Mouse (Mus musculus) neural tube, embryonic 13.5 days (tissue): Measurements from ENCODE around the gene Pcca. TPM values are rescaled to one million over a fixed set of nuclear protein-coding genes. Genes with fewer than 3 reads are reported as not detected.

Experiments
- ATAC-seq: fragments of 200-750 bp; cut with Nextera tagmentation; 2 replicates; pipeline ENCODE4 v1.8.0; 2017; ENCODE audit warnings: low read depth, mild to moderate bottlenecking, moderate TSS enrichment, moderate library complexity
- H3K27ac ChIP-seq: fragments of 300-500 bp; sonication (generic); replicated peaks from 2 replicates; pipeline ENCODE4 v1.5.1; 2015; ENCODE audit warnings: moderate library complexity, mild to moderate bottlenecking, inconsistent platforms
- H3K27me3 ChIP-seq: fragments of 300-500 bp; sonication (generic); 2 replicates; pipeline ENCODE4 v1.6.1; 2015; ENCODE audit warnings: mild to moderate bottlenecking, inconsistent platforms
- H3K36me3 ChIP-seq: fragments of 300-500 bp; sonication (generic); 2 replicates; pipeline ENCODE4 v1.6.1; 2015; ENCODE audit warnings: mild to moderate bottlenecking, inconsistent platforms
- H3K4me1 ChIP-seq: fragments of 300-500 bp; sonication (generic); replicated peaks from 2 replicates; pipeline ENCODE4 v1.6.1; 2015; ENCODE audit warnings: inconsistent platforms
- H3K4me2 ChIP-seq: fragments of 300-500 bp; sonication (generic); 2 replicates; pipeline ENCODE4 v1.6.1; 2015; ENCODE audit warnings: inconsistent platforms, mild to moderate bottlenecking, moderate library complexity
- H3K4me3 ChIP-seq: fragments of 300-500 bp; sonication (generic); 2 replicates; pipeline ENCODE4 v1.5.1; 2015; ENCODE audit warnings: mild to moderate bottlenecking, inconsistent platforms
- H3K9ac ChIP-seq: fragments of 300-500 bp; sonication (generic); 2 replicates; pipeline ENCODE4 v1.6.1; 2015; ENCODE audit warnings: moderate library complexity, mild to moderate bottlenecking, inconsistent platforms
- H3K9me3 ChIP-seq: fragments of 300-500 bp; sonication (generic); 2 replicates; pipeline ENCODE4 v1.6.1; 2016; ENCODE audit warnings: inconsistent platforms
- WGBS: fragments of 180-500 bp; shearing (Covaris S2); methylation state at CpG from one replicate; pipeline ENCODE4 v1.1.7; 2015; 5-methylcytosine and 5-hydroxymethylcytosine counted together
- polyA plus RNA-seq: library from polyadenylated mRNA; unstranded; fragments of >200 nt; fragmentation: Nextera tagmentation; extraction: Ambion mirVana; gene quantifications from 2 replicates; pipeline ENCODE4 v1.2.1, GENCODE M21; 2015

The Pcca gene
- polyA plus RNA-seq, 1 experiment from 2014 or later: 28.2 TPM

DNA sequence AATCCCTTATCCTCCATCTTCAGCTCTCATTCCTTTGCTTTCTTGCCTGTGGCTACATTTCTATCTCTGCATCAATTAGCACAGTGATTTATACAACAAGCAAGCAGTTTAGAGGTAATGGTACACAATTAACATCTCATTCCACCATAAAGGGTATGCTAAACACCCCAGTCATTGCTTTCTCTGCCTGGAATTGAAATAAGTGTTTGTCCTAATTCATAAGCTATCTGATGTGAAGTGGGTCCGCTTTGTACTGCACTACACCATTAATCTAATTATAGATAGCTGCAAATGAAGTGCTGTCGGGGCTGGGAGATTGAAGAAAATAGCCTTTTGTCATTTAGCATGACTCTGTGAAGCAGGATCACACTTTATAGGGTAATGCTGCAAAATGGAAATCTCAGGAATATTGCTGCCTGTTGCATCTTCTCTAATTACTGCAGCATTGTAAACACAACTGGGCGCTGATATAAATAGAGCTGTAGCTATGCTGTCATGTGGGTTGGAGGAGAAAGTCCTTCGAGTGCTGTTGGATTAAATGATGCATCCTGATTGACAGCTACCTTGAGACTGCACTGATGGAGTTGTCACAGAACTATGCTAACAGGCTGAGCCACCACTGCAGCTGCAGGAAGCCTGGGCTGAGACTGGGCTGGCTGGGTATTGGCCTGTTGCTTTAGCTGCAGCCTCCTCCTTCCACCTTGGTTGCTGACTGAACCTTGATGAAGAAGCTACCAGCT, 337.9 kb downstream of the Pcca start:
- Histone ChIP-seq H3K9ac (no peak overlapping the region), H3K27ac (no peak overlapping the region), H3K4me3 (no peak overlapping the region), H3K4me2 (no peak overlapping the region), H3K36me3 (no peaks in the 10 kb centered on the region), H3K4me1 (peaks cover 59% of the 10 kb centered on the region), H3K9me3 (no peaks in the 10 kb centered on the region), H3K27me3 (peaks cover 22% of the 10 kb centered on the region)
- WGBS: 18% methylated on average over 4 of the region's 4 CpGs
- peak; percentile 64 for ATAC-seq

DNA sequence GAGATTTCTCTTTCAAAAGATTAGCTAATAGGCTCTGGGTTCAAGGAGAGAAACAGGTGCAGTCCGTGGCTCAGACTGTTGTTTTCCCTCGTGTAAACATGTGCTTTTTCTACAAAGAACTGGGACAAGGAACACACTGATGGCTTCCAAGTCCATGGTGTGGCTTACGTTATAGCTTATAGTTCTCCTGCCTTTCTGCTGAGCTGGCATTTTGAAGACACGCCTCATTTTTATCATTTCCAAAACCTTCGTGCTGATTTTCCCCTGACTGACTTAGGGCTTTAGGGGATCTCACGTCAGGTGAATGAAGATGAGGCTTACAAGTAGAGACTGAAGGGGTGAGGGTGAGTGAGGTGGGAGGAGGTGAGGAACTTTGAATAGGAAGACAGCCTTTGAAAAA, 338.5 kb downstream of the Pcca start:
- no peak for ATAC-seq
- no peaks in the 10 kb centered on the region for H3K9me3 ChIP-seq
- no peak overlapping the region for H3K9ac ChIP-seq
- peaks cover 22% of the 10 kb centered on the region for H3K27me3 ChIP-seq
- 80% methylated on average over 6 of the region's 6 CpGs for WGBS
- no peaks in the 10 kb centered on the region for H3K36me3 ChIP-seq
- no peak overlapping the region for H3K4me3 ChIP-seq
- H3K27ac ChIP-seq: no peak overlapping the region
- H3K4me1 ChIP-seq: peaks cover 59% of the 10 kb centered on the region
- no peak overlapping the region for H3K4me2 ChIP-seq

GRCm38 (mm10) chr14:122875056-122875455, 340.9 kb downstream of the Pcca start:
- H3K36me3 ChIP-seq: no peaks in the 10 kb centered on the region
- no peak for ATAC-seq
- H3K27ac ChIP-seq: peak overlapping the region; percentile 52
- no peak overlapping the region for H3K4me2 ChIP-seq
- H3K9ac ChIP-seq: peak overlapping the region; percentile 52; the same call in 1 of the 2 replicates
- 45% methylated on average over 8 of the region's 8 CpGs for WGBS
- no peak overlapping the region for H3K4me3 ChIP-seq
- peaks cover 54% of the 10 kb centered on the region for H3K4me1 ChIP-seq
- H3K9me3 ChIP-seq: no peaks in the 10 kb centered on the region
- H3K27me3 ChIP-seq: peaks cover 22% of the 10 kb centered on the region

GRCm38 (mm10) chr14:122875636-122876035, 341.5 kb downstream of the Pcca start:
- no peaks in the 10 kb centered on the region for H3K36me3 ChIP-seq
- peak overlapping the region; percentile 52 for H3K27ac ChIP-seq
- peaks cover 26% of the 10 kb centered on the region for H3K27me3 ChIP-seq
- peaks cover 54% of the 10 kb centered on the region for H3K4me1 ChIP-seq
- ATAC-seq: peak; percentile 37; the same call in 1 of the 2 replicates
- H3K4me3 ChIP-seq: no peak overlapping the region
- 29% methylated on average over 6 of the region's 6 CpGs for WGBS
- H3K4me2 ChIP-seq: no peak overlapping the region
- peak overlapping the region; percentile 52 for H3K9ac ChIP-seq
- no peaks in the 10 kb centered on the region for H3K9me3 ChIP-seq

- H3K4me1 ChIP-seq: peaks cover 49% of the 10 kb centered on the region
- ATAC-seq: peak; percentile 91
- H3K4me3 ChIP-seq: no peak overlapping the region
- H3K9ac ChIP-seq: 0 out of 2 replicates have a peak overlapping the region, but pooled peaks have one; percentile 52
- H3K4me2 ChIP-seq: no peak overlapping the region
- peaks cover 26% of the 10 kb centered on the region for H3K27me3 ChIP-seq
- no peak overlapping the region for H3K27ac ChIP-seq
- no peaks in the 10 kb centered on the region for H3K36me3 ChIP-seq
- WGBS: 3% methylated on average over 6 of the region's 6 CpGs
- no peaks in the 10 kb centered on the region for H3K9me3 ChIP-seq
Measured at GRCm38 (mm10) chr14:122876163-122876562, 342.0 kb downstream of the Pcca start.

DNA sequence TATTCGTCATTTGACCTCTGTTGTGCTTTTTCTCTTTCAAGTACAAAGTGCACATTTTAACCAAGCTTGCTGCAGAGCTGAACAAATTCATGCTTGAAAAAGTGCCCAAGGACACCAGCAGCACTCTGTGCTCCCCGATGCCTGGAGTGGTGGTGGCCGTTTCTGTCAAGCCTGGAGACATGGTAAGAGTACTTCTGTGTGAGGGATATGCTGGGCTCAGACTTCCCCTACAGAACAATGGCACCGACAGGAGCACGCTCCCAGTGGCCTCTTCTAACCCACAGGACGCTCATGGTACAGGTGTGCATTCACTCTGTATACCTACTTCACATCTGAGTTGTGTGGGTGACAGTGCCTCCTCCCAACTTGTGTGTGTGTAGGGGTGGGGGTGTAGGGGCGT, 342.6 kb downstream of the Pcca start:
- Histone ChIP-seq H3K4me1 (peaks cover 45% of the 10 kb centered on the region), H3K36me3 (no peaks in the 10 kb centered on the region), H3K27me3 (peaks cover 26% of the 10 kb centered on the region), H3K9me3 (no peaks in the 10 kb centered on the region), H3K9ac (no peak overlapping the region), H3K27ac (no peak overlapping the region), H3K4me2 (no peak overlapping the region), H3K4me3 (no peak overlapping the region)
- WGBS: 62% methylated on average over 7 of the region's 7 CpGs
- 0 out of 2 replicates have a peak, but pooled peaks have one; percentile 20 for ATAC-seq

GRCm38 (mm10) chr14:122877787-122878186, 343.7 kb downstream of the Pcca start:
- H3K27me3 ChIP-seq: peaks cover 26% of the 10 kb centered on the region
- ATAC-seq: no peak
- H3K4me2 ChIP-seq: no peak overlapping the region
- no peaks in the 10 kb centered on the region for H3K9me3 ChIP-seq
- WGBS: 88% methylated on average over 3 of the region's 3 CpGs
- no peak overlapping the region for H3K27ac ChIP-seq
- H3K4me1 ChIP-seq: peaks cover 45% of the 10 kb centered on the region
- no peak overlapping the region for H3K4me3 ChIP-seq
- H3K36me3 ChIP-seq: no peaks in the 10 kb centered on the region
- H3K9ac ChIP-seq: no peak overlapping the region

- ATAC-seq: no peak
- Histone ChIP-seq H3K4me2 (no peak overlapping the region), H3K27me3 (peaks cover 11% of the 10 kb centered on the region; the same call in 1 of the 2 replicates), H3K27ac (no peak overlapping the region), H3K4me1 (peaks cover 41% of the 10 kb centered on the region), H3K9ac (no peak overlapping the region), H3K9me3 (no peaks in the 10 kb centered on the region), H3K36me3 (no peaks in the 10 kb centered on the region), H3K4me3 (no peak overlapping the region)
- WGBS: 58% methylated on average over 7 of the region's 7 CpGs
Measured at GRCm38 (mm10) chr14:122880291-122880690, 346.2 kb downstream of the Pcca start.

DNA sequence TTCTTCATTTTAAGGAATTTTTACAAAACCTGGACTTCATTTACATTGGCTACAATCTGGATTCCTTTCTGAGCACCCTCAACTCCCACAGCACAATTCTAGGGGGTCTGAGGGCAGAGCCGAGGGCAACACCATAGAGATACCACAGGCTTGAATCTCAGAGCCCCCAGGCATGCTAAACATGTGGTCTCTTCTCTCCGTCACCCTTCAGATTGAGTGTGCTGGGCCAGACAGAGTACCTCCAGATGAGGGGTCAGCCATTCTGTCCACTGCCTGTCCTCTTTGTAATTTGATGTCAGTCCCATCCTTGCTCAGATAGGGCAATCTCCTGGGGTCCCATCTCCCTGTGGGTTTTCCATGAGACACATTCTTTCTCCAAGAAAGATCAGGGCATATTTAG, 347.6 kb downstream of the Pcca start:
- peaks cover 11% of the 10 kb centered on the region; the same call in 1 of the 2 replicates for H3K27me3 ChIP-seq
- no peak overlapping the region for H3K4me2 ChIP-seq
- no peaks in the 10 kb centered on the region for H3K9me3 ChIP-seq
- 29% methylated on average over 2 of the region's 2 CpGs for WGBS
- peaks cover 34% of the 10 kb centered on the region for H3K4me1 ChIP-seq
- H3K27ac ChIP-seq: peak overlapping the region; percentile 72
- no peaks in the 10 kb centered on the region for H3K36me3 ChIP-seq
- H3K9ac ChIP-seq: peak overlapping the region; percentile 17; the same call in 1 of the 2 replicates
- H3K4me3 ChIP-seq: no peak overlapping the region
- ATAC-seq: no peak

DNA sequence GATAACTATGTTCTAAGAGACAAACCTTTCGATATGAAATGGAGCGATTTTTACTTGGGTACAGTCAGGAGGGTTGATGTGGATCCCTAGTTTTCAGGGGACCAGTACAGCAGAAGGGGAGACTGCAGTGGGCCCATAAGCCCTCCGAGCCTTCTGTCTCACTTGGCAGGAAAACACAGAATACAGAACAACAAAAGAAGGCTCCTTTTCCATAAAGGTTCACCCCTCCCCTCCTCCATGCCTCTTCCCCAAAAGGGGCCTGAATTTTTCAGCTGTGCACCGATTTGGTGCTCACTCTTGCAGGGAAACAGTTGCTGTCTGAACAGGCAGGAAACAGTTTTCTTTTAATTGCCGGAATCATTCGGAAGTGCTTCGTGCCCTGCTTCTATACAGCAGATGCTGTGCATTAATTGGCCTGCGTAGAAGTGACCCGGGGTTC, 348.1 kb downstream of the Pcca start:
- peak; percentile 61; the same call in 1 of the 2 replicates for ATAC-seq
- no peak overlapping the region for H3K4me2 ChIP-seq
- no peaks in the 10 kb centered on the region for H3K36me3 ChIP-seq
- H3K4me1 ChIP-seq: peaks cover 34% of the 10 kb centered on the region
- H3K9ac ChIP-seq: peak overlapping the region; percentile 17; the same call in 1 of the 2 replicates
- peaks cover 11% of the 10 kb centered on the region; the same call in 1 of the 2 replicates for H3K27me3 ChIP-seq
- WGBS: 33% methylated on average over 9 of the region's 9 CpGs
- H3K4me3 ChIP-seq: no peak overlapping the region
- H3K9me3 ChIP-seq: no peaks in the 10 kb centered on the region
- H3K27ac ChIP-seq: peak overlapping the region; percentile 72

GRCm38 (mm10) chr14:122882795-122883409, 348.8 kb downstream of the Pcca start:
- no peaks in the 10 kb centered on the region for H3K9me3 ChIP-seq
- no peaks in the 10 kb centered on the region for H3K36me3 ChIP-seq
- peak; percentile 72 for ATAC-seq
- no peak overlapping the region for H3K4me2 ChIP-seq
- H3K4me1 ChIP-seq: peaks cover 39% of the 10 kb centered on the region
- WGBS: 47% methylated on average over 7 of the region's 7 CpGs
- H3K27me3 ChIP-seq: peaks cover 11% of the 10 kb centered on the region; the same call in 1 of the 2 replicates
- no peak overlapping the region for H3K4me3 ChIP-seq
- peak overlapping the region; percentile 72 for H3K27ac ChIP-seq
- H3K9ac ChIP-seq: no peak overlapping the region

DNA sequence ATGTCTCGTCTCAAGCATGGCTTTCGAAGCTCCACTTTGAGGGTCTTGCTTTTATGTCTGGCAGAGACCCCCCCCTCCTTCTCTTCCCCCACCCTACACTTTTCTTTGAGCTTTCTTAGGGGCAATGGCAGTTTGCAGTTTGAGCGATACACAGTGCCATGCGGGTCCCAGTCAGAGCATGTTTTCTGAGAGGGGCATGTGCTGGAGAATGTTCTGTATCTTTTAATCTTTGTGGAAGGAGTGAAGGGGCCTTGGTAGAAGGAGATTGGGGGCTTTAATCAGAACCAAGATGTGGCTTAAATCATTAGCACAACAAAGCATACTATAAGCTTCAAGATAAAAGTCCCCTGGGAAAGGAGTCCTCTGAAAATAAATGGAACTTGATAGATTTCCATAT, 349.3 kb downstream of the Pcca start:
- peaks cover 39% of the 10 kb centered on the region for H3K4me1 ChIP-seq
- H3K27ac ChIP-seq: peak overlapping the region; percentile 72
- H3K9me3 ChIP-seq: no peaks in the 10 kb centered on the region
- ATAC-seq: peak; percentile 17; the same call in 1 of the 2 replicates
- 45% methylated on average over 4 of the region's 4 CpGs for WGBS
- no peak overlapping the region for H3K9ac ChIP-seq
- peaks cover 9% of the 10 kb centered on the region; the same call in 1 of the 2 replicates for H3K27me3 ChIP-seq
- no peak overlapping the region for H3K4me3 ChIP-seq
- no peaks in the 10 kb centered on the region for H3K36me3 ChIP-seq
- no peak overlapping the region for H3K4me2 ChIP-seq
